Mouse (Mus musculus) cortical plate, adult 2 months (tissue): Measurements from ENCODE around the gene Hectd1.

Experiments used
- CTCF ChIP-seq: fragments of 200-500 bp; IDR thresholded peaks from 2 replicates; pipeline ENCODE4 v1.5.1; 2011; ENCODE audit warnings: mild to moderate bottlenecking, control low read depth, low read length; ENCODE audit not compliant: insufficient read depth; ENCODE audit errors: extremely low read depth
- POLR2A ChIP-seq: fragments of 200-500 bp; IDR thresholded peaks from 2 replicates; pipeline ENCODE4 v1.6.1; 2011; ENCODE audit warnings: mild to moderate bottlenecking, low read length, control low read depth; ENCODE audit not compliant: insufficient read depth; ENCODE audit errors: extremely low read depth

DNA sequence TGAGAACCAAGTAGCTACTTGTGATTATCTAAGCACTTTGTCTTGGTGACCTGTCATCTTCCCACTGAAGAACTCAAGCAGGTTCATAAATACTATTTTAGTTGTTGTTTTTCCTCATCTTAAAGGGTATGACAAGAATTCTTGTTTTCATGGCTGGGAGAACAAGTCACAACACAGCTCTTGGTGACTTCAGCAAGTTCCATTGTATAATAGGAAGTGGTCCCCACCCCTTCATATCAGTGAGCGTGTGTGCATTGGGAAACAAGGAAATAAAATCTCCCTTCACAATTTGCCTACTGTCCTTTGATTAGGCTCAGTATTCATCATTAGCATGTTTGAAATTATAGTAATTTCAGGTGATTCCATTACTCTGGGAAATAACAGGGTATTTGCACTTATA is 134.4 kb downstream of the Hectd1 start:
- TF ChIP-seq POLR2A, result no peak
- no peak for TF ChIP-seq CTCF
